Mouse (Mus musculus) T-cell, adult 2 months (primary cell): Measurements from ENCODE around the gene Gm21970.

Source experiments
- DNase-seq: peaks from one replicate; pipeline ENCODE4 v3.0.0; 2022; ENCODE audit warnings: low spot score

Gene Gm21970

GRCm38 (mm10) chr16:91372577-91373472 lies 18.7 kb upstream of the Gm21970 start, which contains the start of gene Ifnar2:
Gene Ifnar2, plus strand, starts transcription at chr16:91372783.
- peak; percentile 68 for DNase-seq

GRCm38 (mm10) chr16:91373473-91374252 lies 17.9 kb upstream of the Gm21970 start:
- DNase-seq, result peak; percentile 28

GRCm38 (mm10) chr16:91374253-91374634 lies 17.3 kb upstream of the Gm21970 start:
- no peak for DNase-seq

GRCm38 (mm10) chr16:91376701-91377100 lies 14.8 kb upstream of the Gm21970 start:
- DNase-seq, result no peak

GRCm38 (mm10) chr16:91378431-91378986 lies 13.0 kb upstream of the Gm21970 start:
- no peak for DNase-seq

GRCm38 (mm10) chr16:91378991-91379390 lies 12.5 kb upstream of the Gm21970 start:
- no peak for DNase-seq

- no peak for DNase-seq
These were observed 12.1 kb upstream of the Gm21970 start for GRCm38 (mm10) chr16:91379412-91379811.

- DNase-seq, result no peak
These were observed 11.4 kb upstream of the Gm21970 start for GRCm38 (mm10) chr16:91380151-91380550.

GRCm38 (mm10) chr16:91381606-91382005 lies 9.9 kb upstream of the Gm21970 start:
- DNase-seq, result no peak

- no peak for DNase-seq
These were observed 9.2 kb upstream of the Gm21970 start for GRCm38 (mm10) chr16:91382261-91382790.

GRCm38 (mm10) chr16:91384221-91384620 lies 7.3 kb upstream of the Gm21970 start:
- no peak for DNase-seq

- DNase-seq, result no peak
These were observed 5.9 kb upstream of the Gm21970 start for GRCm38 (mm10) chr16:91385621-91386020.

GRCm38 (mm10) chr16:91386419-91387120 lies 5.0 kb upstream of the Gm21970 start:
- no peak for DNase-seq

GRCm38 (mm10) chr16:91387121-91387486 lies 4.4 kb upstream of the Gm21970 start:
- DNase-seq, result no peak

GRCm38 (mm10) chr16:91390100-91390499 lies 1.4 kb upstream of the Gm21970 start:
- DNase-seq, result peak; percentile 35

GRCm38 (mm10) chr16:91394826-91395410 lies 3.4 kb downstream of the Gm21970 start:
- DNase-seq, result no peak

GRCm38 (mm10) chr16:91395633-91396392 lies 4.3 kb downstream of the Gm21970 start:
- no peak for DNase-seq

- no peak for DNase-seq
These were observed 5.5 kb downstream of the Gm21970 start for GRCm38 (mm10) chr16:91396844-91397537.

- DNase-seq, result no peak
These were observed 6.5 kb downstream of the Gm21970 start for GRCm38 (mm10) chr16:91398030-91398429.

- DNase-seq, result no peak
These were observed 7.4 kb downstream of the Gm21970 start for GRCm38 (mm10) chr16:91398944-91399343.
